Comparison of ENCODE assay signal across 8 mouse cellular contexts in the genomic region with DNA sequence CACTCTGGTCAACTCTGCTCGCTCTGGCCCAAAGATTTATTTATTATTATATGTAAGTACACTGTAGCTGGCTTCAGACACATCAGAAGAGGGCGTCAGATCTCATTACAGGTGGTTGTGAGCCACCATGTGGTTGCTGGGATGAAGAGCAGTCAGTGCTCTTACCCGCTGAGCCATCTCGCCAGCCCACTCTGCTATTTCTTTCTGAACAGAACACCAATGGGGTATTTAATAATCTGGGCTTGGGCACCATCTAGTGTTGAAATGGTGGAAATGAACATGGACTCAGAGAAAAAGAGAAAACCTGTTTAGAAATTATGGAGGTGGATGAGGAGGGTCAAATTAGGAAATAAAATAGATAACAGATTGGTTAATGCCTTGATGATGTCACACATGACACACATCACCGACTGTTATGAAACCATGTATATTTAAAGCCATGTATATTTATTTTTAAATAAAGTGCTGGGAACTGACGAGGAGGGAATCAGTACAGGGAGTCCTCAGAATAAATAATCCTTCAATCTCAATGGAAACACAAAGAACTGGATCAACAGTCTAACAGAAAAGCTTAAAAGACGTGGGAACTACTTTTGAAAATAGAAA. TPM values are rescaled to one million over a fixed set of nuclear protein-coding genes. Genes with fewer than 3 reads are reported as not detected.
DNase-seq lines count a peak whose midpoint lies in the region; ATAC-seq and TF ChIP-seq lines count a peak whose summit lies in the region.

No protein-coding gene starts in this region.

- no peak for TF ChIP-seq CTCF in G1E (IDR thresholded peaks at IDR 0.05; ENCODE audit: low read depth, low read length)
- TF ChIP-seq CTCF in heart, postnatal 0 days (IDR thresholded peaks at IDR 0.05; ENCODE audit: low read depth) = peak; percentile 80
- peak; percentile 88 for TF ChIP-seq CTCF in stomach, postnatal 0 days (IDR thresholded peaks at IDR 0.05; ENCODE audit: low read depth)

- DNase-seq in G1E (ENCODE audit: low spot score) = peak; percentile 19
- DNase-seq in heart, postnatal 0 days (ENCODE audit: low spot score) = peak; percentile 83
- peak; percentile 83 to 89 for DNase-seq in kidney, postnatal 25 days
- peak; percentile 50 for DNase-seq in neural tube, embryonic 10.5 days (ENCODE audit: extremely low spot score, low spot score)
- peak; percentile 71 for DNase-seq in stomach, postnatal 0 days (ENCODE audit: low spot score)

- peaks cover 12% of the 10 kb centered on the region for H3K4me1 ChIP-seq in G1E (ENCODE audit: insufficient read depth, low read depth, low read length)
- no peaks in the 10 kb centered on the region for H3K4me1 ChIP-seq in forebrain, embryonic 13.5 days
- H3K4me1 ChIP-seq in heart, postnatal 0 days (ENCODE audit: control insufficient read depth, insufficient read depth) = no peaks in the 10 kb centered on the region; the same call in 1 of the 2 replicates
- peaks cover 7% of the 10 kb centered on the region; the same call in 1 of the 2 replicates for H3K4me1 ChIP-seq in liver, embryonic 12.5 days
- H3K4me1 ChIP-seq in stomach, postnatal 0 days (replicated peaks; ENCODE audit: control insufficient read depth, insufficient read depth) = no peaks in the 10 kb centered on the region

- peaks cover 4% of the 10 kb centered on the region; the same call in 1 of the 2 replicates for H3K27me3 ChIP-seq in G1E (ENCODE audit: insufficient read depth, low read length)
- no peaks in the 10 kb centered on the region for H3K27me3 ChIP-seq in forebrain, embryonic 13.5 days
- H3K27me3 ChIP-seq in heart, postnatal 0 days (ENCODE audit: control insufficient read depth, insufficient read depth, low read length) = no peaks in the 10 kb centered on the region
- H3K27me3 ChIP-seq in liver, embryonic 12.5 days (replicated peaks) = no peaks in the 10 kb centered on the region
- H3K27me3 ChIP-seq in stomach, postnatal 0 days (ENCODE audit: control insufficient read depth, insufficient read depth, low read length) = no peaks in the 10 kb centered on the region

- no peak overlapping the region for H3K4me2 ChIP-seq in forebrain, embryonic 13.5 days
- H3K4me2 ChIP-seq in heart, postnatal 0 days (ENCODE audit: low read depth, low read length) = no peak overlapping the region
- no peak overlapping the region for H3K4me2 ChIP-seq in liver, embryonic 12.5 days
- no peak overlapping the region for H3K4me2 ChIP-seq in stomach, postnatal 0 days (replicated peaks; ENCODE audit: low read depth)

- no peak for TF ChIP-seq EP300 in heart, postnatal 0 days (IDR thresholded peaks at IDR 0.05; ENCODE audit: low read depth)
- no peak for TF ChIP-seq EP300 in stomach, postnatal 0 days (optimal IDR thresholded peaks at IDR 0.05)

- peak; percentile 72 for ATAC-seq in G1E (ENCODE audit: extremely low read depth, insufficient number of reproducible peaks, low FRiP score, poor library complexity, severe bottlenecking)
- ATAC-seq in cerebellum, adult (ENCODE audit: insufficient number of reproducible peaks, low FRiP score, low TSS enrichment) = peak; percentile 84
- peak; percentile 96 for ATAC-seq in forebrain, embryonic 13.5 days
- ATAC-seq in heart, postnatal 0 days (ENCODE audit: insufficient read depth, low read depth) = peak; percentile 86
- peak; percentile 50; the same call in 1 of the 2 replicates for ATAC-seq in liver, embryonic 12.5 days
- ATAC-seq in stomach, postnatal 0 days (ENCODE audit: low FRiP score, low TSS enrichment) = peak; percentile 91

- 19% methylated on average over 7 of the region's 7 CpGs for WGBS in forebrain, embryonic 13.5 days
- WGBS in heart, postnatal 0 days = 21% methylated on average over 7 of the region's 7 CpGs
- 23% methylated on average over 7 of the region's 7 CpGs for WGBS in liver, embryonic 12.5 days (ENCODE audit: insufficient replicate concordance)
- WGBS in stomach, postnatal 0 days = 12% methylated on average over 7 of the region's 7 CpGs

- H3K9ac ChIP-seq in forebrain, embryonic 13.5 days = no peak overlapping the region
- no peak overlapping the region for H3K9ac ChIP-seq in heart, postnatal 0 days (replicated peaks; ENCODE audit: low read depth, low read length)
- H3K9ac ChIP-seq in liver, embryonic 12.5 days = no peak overlapping the region
- H3K9ac ChIP-seq in stomach, postnatal 0 days (ENCODE audit: low read length) = no peak overlapping the region

- no peak overlapping the region for H3K4me3 ChIP-seq in G1E (ENCODE audit: low read depth, low read length)
- no peak overlapping the region for H3K4me3 ChIP-seq in forebrain, embryonic 13.5 days
- no peak overlapping the region for H3K4me3 ChIP-seq in heart, postnatal 0 days (ENCODE audit: low read depth, low read length)
- H3K4me3 ChIP-seq in liver, embryonic 12.5 days = no peak overlapping the region
- H3K4me3 ChIP-seq in stomach, postnatal 0 days (ENCODE audit: low read depth, low read length) = no peak overlapping the region

- H3K9me3 ChIP-seq in G1E (replicated peaks) = no peaks in the 10 kb centered on the region
- no peaks in the 10 kb centered on the region for H3K9me3 ChIP-seq in forebrain, embryonic 13.5 days (replicated peaks)
- H3K9me3 ChIP-seq in heart, postnatal 0 days (replicated peaks; ENCODE audit: control insufficient read depth, low read length) = no peaks in the 10 kb centered on the region
- H3K9me3 ChIP-seq in liver, embryonic 12.5 days (replicated peaks) = no peaks in the 10 kb centered on the region
- H3K9me3 ChIP-seq in stomach, postnatal 0 days (ENCODE audit: control insufficient read depth, low read length) = no peaks in the 10 kb centered on the region

- H3K36me3 ChIP-seq in G1E (replicated peaks) = no peaks in the 10 kb centered on the region
- no peaks in the 10 kb centered on the region for H3K36me3 ChIP-seq in forebrain, embryonic 13.5 days (ENCODE audit: poor library complexity, severe bottlenecking)
- H3K36me3 ChIP-seq in heart, postnatal 0 days (replicated peaks; ENCODE audit: control insufficient read depth, insufficient read depth, low read length) = no peaks in the 10 kb centered on the region
- no peaks in the 10 kb centered on the region for H3K36me3 ChIP-seq in liver, embryonic 12.5 days
- H3K36me3 ChIP-seq in stomach, postnatal 0 days (ENCODE audit: control insufficient read depth, insufficient read depth, low read length) = no peaks in the 10 kb centered on the region

- H3K27ac ChIP-seq in forebrain, embryonic 13.5 days = no peak overlapping the region
- no peak overlapping the region for H3K27ac ChIP-seq in heart, postnatal 0 days (ENCODE audit: low read depth)
- H3K27ac ChIP-seq in liver, embryonic 12.5 days = no peak overlapping the region
- no peak overlapping the region for H3K27ac ChIP-seq in stomach, postnatal 0 days (replicated peaks)

RNA-seq across cellular contexts. Expression of a gene that starts 10.8 kb away (rescaled TPM):
- total RNA-seq in G1E (2014; fragmentation: Nextera tagmentation) (27.7 and 28.0 TPM in 2 replicates), G1E (2017) (17.3 and 19.0 TPM in 2 replicates)
- 1.9 and 2.9 TPM in 2 replicates for polyA plus RNA-seq in G1E (2012)
- 60.3 and 60.4 TPM in 2 replicates for polyA plus RNA-seq in forebrain, embryonic 13.5 days (2015; fragmentation: Nextera tagmentation; extraction: Ambion mirVana)
- total RNA-seq in heart, postnatal 0 days (2014; rRNA removed; ENCODE audit: low replicate concordance) = 4.1 and 7.9 TPM in 2 replicates
- polyA plus RNA-seq in heart, postnatal 0 days (2015; fragmentation: Nextera tagmentation; extraction: Ambion mirVana) = 14.9 TPM in 2 replicates
- 16.6 and 17.4 TPM in 2 replicates for polyA plus RNA-seq in liver, embryonic 12.5 days (2016; fragmentation: Nextera tagmentation; extraction: Ambion mirVana)
- 10.0 and 11.5 TPM in 2 replicates for polyA plus RNA-seq in stomach, postnatal 0 days (2015; fragmentation: Nextera tagmentation; extraction: Ambion mirVana)

RNA-seq across cellular contexts. Expression of a gene that starts 32.7 kb away (rescaled TPM):
- total RNA-seq in G1E (2014; fragmentation: Nextera tagmentation) = 141 and 144 TPM in 2 replicates
- total RNA-seq in G1E (2017) = 98.9 and 111 TPM in 2 replicates
- polyA plus RNA-seq in G1E (2012) = 1.2 and 1.6 TPM in 2 replicates
- polyA plus RNA-seq in forebrain, embryonic 13.5 days (2015; fragmentation: Nextera tagmentation; extraction: Ambion mirVana) = 13.0 and 14.6 TPM in 2 replicates
- total RNA-seq in heart, postnatal 0 days (2014; rRNA removed; ENCODE audit: low replicate concordance) = 1.5 and 2.1 TPM in 2 replicates
- 0.71 and 2.0 TPM in 2 replicates for polyA plus RNA-seq in heart, postnatal 0 days (2015; fragmentation: Nextera tagmentation; extraction: Ambion mirVana)
- 1.4 and 2.1 TPM in 2 replicates for polyA plus RNA-seq in liver, embryonic 12.5 days (2016; fragmentation: Nextera tagmentation; extraction: Ambion mirVana)
- 1.6 and 2.4 TPM in 2 replicates for polyA plus RNA-seq in stomach, postnatal 0 days (2015; fragmentation: Nextera tagmentation; extraction: Ambion mirVana)

RNA-seq across cellular contexts. Expression of a gene that starts 57.4 kb away (rescaled TPM):
- total RNA-seq in G1E (2014; fragmentation: Nextera tagmentation) (1.8 and 2.4 TPM in 2 replicates), G1E (2017) (1.4 and 2.1 TPM in 2 replicates)
- 0.47 and 0.68 TPM in 2 replicates for polyA plus RNA-seq in G1E (2012)
- 0.71 and 0.99 TPM in 2 replicates for polyA plus RNA-seq in forebrain, embryonic 13.5 days (2015; fragmentation: Nextera tagmentation; extraction: Ambion mirVana)
- not detected in 2 replicates for total RNA-seq in heart, postnatal 0 days (2014; rRNA removed; ENCODE audit: low replicate concordance)
- 0.34 and 0.40 TPM in 2 replicates for polyA plus RNA-seq in heart, postnatal 0 days (2015; fragmentation: Nextera tagmentation; extraction: Ambion mirVana)
- polyA plus RNA-seq in liver, embryonic 12.5 days (2016; fragmentation: Nextera tagmentation; extraction: Ambion mirVana) = 0.35 and 0.39 TPM in 2 replicates
- polyA plus RNA-seq in stomach, postnatal 0 days (2015; fragmentation: Nextera tagmentation; extraction: Ambion mirVana) = 3.1 and 4.7 TPM in 2 replicates

RNA-seq across cellular contexts. Expression of a gene that starts 57.5 kb away (rescaled TPM):
- 30.0 and 31.9 TPM in 2 replicates for total RNA-seq in G1E (2014; fragmentation: Nextera tagmentation)
- 33.9 and 39.3 TPM in 2 replicates for total RNA-seq in G1E (2017)
- polyA plus RNA-seq in G1E (2012) = 11.0 and 12.1 TPM in 2 replicates
- polyA plus RNA-seq in forebrain, embryonic 13.5 days (2015; fragmentation: Nextera tagmentation; extraction: Ambion mirVana) = 93.8 and 97.1 TPM in 2 replicates
- 22.5 and 34.2 TPM in 2 replicates for total RNA-seq in heart, postnatal 0 days (2014; rRNA removed; ENCODE audit: low replicate concordance)
- polyA plus RNA-seq in heart, postnatal 0 days (2015; fragmentation: Nextera tagmentation; extraction: Ambion mirVana) = 47.3 and 55.5 TPM in 2 replicates
- 31.4 and 36.3 TPM in 2 replicates for polyA plus RNA-seq in liver, embryonic 12.5 days (2016; fragmentation: Nextera tagmentation; extraction: Ambion mirVana)
- 88.5 and 100 TPM in 2 replicates for polyA plus RNA-seq in stomach, postnatal 0 days (2015; fragmentation: Nextera tagmentation; extraction: Ambion mirVana)

Comparison
In these comparisons a context has a peak if more than half of its experiments do, and no peak if none do; other contexts are left out.
1. DNase-seq: peak in every context shown above with its lines; median percentile 86 in kidney, postnatal 25 days; 83 in heart, postnatal 0 days; 71 in stomach, postnatal 0 days; 50 in neural tube, embryonic 10.5 days; 19 in G1E.